8 mouse cellular contexts compared by ENCODE assay signal in genomic region chr2:84677270-84677967, GRCm38 (mm10). TPM values are rescaled to one million over a fixed set of nuclear protein-coding genes. Genes with fewer than 3 reads are reported as not detected.
A peak's percentile ranks its signal among the peaks of the same experiment; 100 is the strongest.
DNase-seq lines count a peak whose midpoint lies in the region; ATAC-seq and TF ChIP-seq lines count a peak whose summit lies in the region.

No protein-coding gene starts in this region.

- ATAC-seq in erythroblast, adult 5-6 weeks (replicated peaks; ENCODE audit: low FRiP score, poor library complexity, severe bottlenecking), result peak; percentile 46
- peak; percentile 56 for ATAC-seq in limb, embryonic 13.5 days (ENCODE audit: low FRiP score, low read depth)
- peak; percentile 78 for ATAC-seq in neural tube, embryonic 15.5 days (ENCODE audit: low FRiP score)

- peak overlapping the region; percentile 90 for H3K27ac ChIP-seq in heart, embryonic 10.5 days
- H3K27ac ChIP-seq in ES-Bruce4 (ENCODE audit: insufficient read depth, low read length), result peak overlapping the region; percentile 51; the same call in 1 of the 2 replicates
- no peak overlapping the region for H3K27ac ChIP-seq in limb, embryonic 13.5 days
- peak overlapping the region; percentile 87 for H3K27ac ChIP-seq in neural tube, embryonic 15.5 days (replicated peaks)

- TF ChIP-seq EP300 in ES-Bruce4 (IDR thresholded peaks at IDR 0.05; ENCODE audit: insufficient read depth, low read depth, low read length), result no peak

- peak overlapping the region; percentile 66 for H3K4me2 ChIP-seq in limb, embryonic 13.5 days (replicated peaks)
- H3K4me2 ChIP-seq in neural tube, embryonic 15.5 days, result peak overlapping the region; percentile 69

- peaks cover 43% of the 10 kb centered on the region for H3K36me3 ChIP-seq in heart, embryonic 10.5 days
- peaks cover 45% of the 10 kb centered on the region for H3K36me3 ChIP-seq in ES-Bruce4 (ENCODE audit: control insufficient read depth, insufficient read depth, low read length, poor library complexity, severe bottlenecking)
- H3K36me3 ChIP-seq in limb, embryonic 13.5 days, result peaks cover 38% of the 10 kb centered on the region
- peaks cover 41% of the 10 kb centered on the region for H3K36me3 ChIP-seq in neural tube, embryonic 15.5 days

- no peak for TF ChIP-seq POLR2A in ES-Bruce4 (IDR thresholded peaks at IDR 0.05; ENCODE audit: insufficient read depth, low read length)

- H3K9ac ChIP-seq in ES-Bruce4 (ENCODE audit: low read depth, poor library complexity, severe bottlenecking), result peak overlapping the region; percentile 79
- peak overlapping the region; percentile 59 for H3K9ac ChIP-seq in limb, embryonic 13.5 days
- H3K9ac ChIP-seq in neural tube, embryonic 15.5 days (replicated peaks), result peak overlapping the region; percentile 72

- 9% methylated on average over 22 of the region's 22 CpGs for WGBS in heart, embryonic 10.5 days
- 11% methylated on average over 22 of the region's 22 CpGs for WGBS in limb, embryonic 13.5 days
- WGBS in neural tube, embryonic 15.5 days, result 9% methylated on average over 22 of the region's 22 CpGs

- peak; percentile 86 for DNase-seq in heart, embryonic 10.5 days (ENCODE audit: low spot score)
- DNase-seq in heart, adult 8-10 months (ENCODE audit: low spot score), result no peak
- no peak for DNase-seq in gastrocnemius, postnatal 10 days
- DNase-seq in layer of hippocampus, postnatal 25 days (ENCODE audit: extremely low spot score in 1 of 2, low spot score in 1 of 2), result no peak

- peak overlapping the region; percentile 90 for H3K4me3 ChIP-seq in heart, embryonic 10.5 days
- H3K4me3 ChIP-seq in ES-Bruce4 (ENCODE audit: low read depth, low read length), result peak overlapping the region; percentile 94
- peak overlapping the region; percentile 97 for H3K4me3 ChIP-seq in limb, embryonic 13.5 days
- H3K4me3 ChIP-seq in neural tube, embryonic 15.5 days (replicated peaks), result peak overlapping the region; percentile 77

- no peaks in the 10 kb centered on the region for H3K9me3 ChIP-seq in heart, embryonic 10.5 days
- H3K9me3 ChIP-seq in ES-Bruce4 (replicated peaks; ENCODE audit: control insufficient read depth, insufficient read depth, low read length, poor library complexity, severe bottlenecking), result no peaks in the 10 kb centered on the region
- H3K9me3 ChIP-seq in limb, embryonic 13.5 days, result no peaks in the 10 kb centered on the region
- no peaks in the 10 kb centered on the region for H3K9me3 ChIP-seq in neural tube, embryonic 15.5 days (replicated peaks)

- H3K27me3 ChIP-seq in heart, embryonic 10.5 days (ENCODE audit: insufficient read depth, poor library complexity, severe bottlenecking), result no peaks in the 10 kb centered on the region
- H3K27me3 ChIP-seq in ES-Bruce4 (ENCODE audit: control insufficient read depth, insufficient read depth, low read length, poor library complexity, severe bottlenecking), result no peaks in the 10 kb centered on the region
- H3K27me3 ChIP-seq in limb, embryonic 13.5 days, result no peaks in the 10 kb centered on the region
- no peaks in the 10 kb centered on the region for H3K27me3 ChIP-seq in neural tube, embryonic 15.5 days (replicated peaks)

- peaks cover 20% of the 10 kb centered on the region; the same call in 1 of the 2 replicates for H3K4me1 ChIP-seq in heart, embryonic 10.5 days
- H3K4me1 ChIP-seq in ES-Bruce4 (ENCODE audit: control insufficient read depth, insufficient read depth, low read length), result no peaks in the 10 kb centered on the region
- H3K4me1 ChIP-seq in limb, embryonic 13.5 days, result peaks cover 17% of the 10 kb centered on the region
- peaks cover 31% of the 10 kb centered on the region for H3K4me1 ChIP-seq in neural tube, embryonic 15.5 days

- peak; percentile 35 for TF ChIP-seq CTCF in ES-Bruce4 (IDR thresholded peaks at IDR 0.05; ENCODE audit: low read depth, low read length)

RNA-seq across cellular contexts. Expression of gene Gm28635, which starts 0.4 kb away (rescaled TPM):
- not detected in 2 replicates for polyA plus RNA-seq in heart, embryonic 10.5 days (2016; fragmentation: Nextera tagmentation; extraction: Ambion mirVana)
- 1 to 10 TPM; 2.7 to 9.6 (median 4.9) TPM for total RNA-seq in heart, adult 8-10 months (2022)
- polyA plus RNA-seq in ES-Bruce4 (2011; ENCODE audit: insufficient read depth, insufficient read length, low read depth, missing spikeins), result not detected in 2 replicates
- not detected in 2 replicates for total RNA-seq in erythroblast, adult 5-6 weeks (2015; ENCODE audit: low replicate concordance)
- 1.8 TPM in 1 of 2 replicates, not detected in the other for total RNA-seq in erythroblast, adult 5-6 weeks (2017; ENCODE audit: low replicate concordance)
- not detected in 2 replicates for polyA plus RNA-seq in limb, embryonic 13.5 days (2015; fragmentation: Nextera tagmentation; extraction: Ambion mirVana)
- not detected in 2 replicates for polyA plus RNA-seq in neural tube, embryonic 15.5 days (2015; fragmentation: Nextera tagmentation; extraction: Ambion mirVana)
- not detected for total RNA-seq in gastrocnemius, postnatal 10 days (2021)
- 1 to 10 TPM in 1 of 2 experiments, not detected in 1; 1.1 TPM for total RNA-seq in layer of hippocampus, postnatal 25 days (2021)

RNA-seq across cellular contexts. Expression of gene Med19, which starts 0.8 kb away (rescaled TPM):
- 30.8 and 39.9 TPM in 2 replicates for polyA plus RNA-seq in heart, embryonic 10.5 days (2016; fragmentation: Nextera tagmentation; extraction: Ambion mirVana)
- total RNA-seq in heart, adult 8-10 months (2022), result 10 to 100 TPM; 11.5 to 13.4 (median 12.8) TPM
- polyA plus RNA-seq in ES-Bruce4 (2011; ENCODE audit: insufficient read depth, insufficient read length, low read depth, missing spikeins), result 66.1 and 66.6 TPM in 2 replicates
- total RNA-seq in erythroblast, adult 5-6 weeks (2015; ENCODE audit: low replicate concordance), result 14.0 and 24.7 TPM in 2 replicates
- 12.0 and 18.8 TPM in 2 replicates for total RNA-seq in erythroblast, adult 5-6 weeks (2017; ENCODE audit: low replicate concordance)
- 32.2 and 34.5 TPM in 2 replicates for polyA plus RNA-seq in limb, embryonic 13.5 days (2015; fragmentation: Nextera tagmentation; extraction: Ambion mirVana)
- 52.7 and 53.0 TPM in 2 replicates for polyA plus RNA-seq in neural tube, embryonic 15.5 days (2015; fragmentation: Nextera tagmentation; extraction: Ambion mirVana)
- total RNA-seq in gastrocnemius, postnatal 10 days (2021), result 10 to 100 TPM; 11.0 to 13.6 TPM
- total RNA-seq in layer of hippocampus, postnatal 25 days (2021), result 10 to 100 TPM; 31.3 to 33.3 TPM

RNA-seq across cellular contexts. Expression of gene Tmx2, which starts 1.5 kb away (rescaled TPM):
- polyA plus RNA-seq in heart, embryonic 10.5 days (2016; fragmentation: Nextera tagmentation; extraction: Ambion mirVana), result 172 and 182 TPM in 2 replicates
- total RNA-seq in heart, adult 8-10 months (2022), result 100 to 1,000 TPM in 3 of 4 experiments, 10 to 100 TPM in 1; 95.0 to 143 (median 120) TPM
- 63.5 and 69.6 TPM in 2 replicates for polyA plus RNA-seq in ES-Bruce4 (2011; ENCODE audit: insufficient read depth, insufficient read length, low read depth, missing spikeins)
- total RNA-seq in erythroblast, adult 5-6 weeks (2015; ENCODE audit: low replicate concordance), result 17.8 and 29.0 TPM in 2 replicates
- total RNA-seq in erythroblast, adult 5-6 weeks (2017; ENCODE audit: low replicate concordance), result 18.9 and 19.5 TPM in 2 replicates
- 111 and 113 TPM in 2 replicates for polyA plus RNA-seq in limb, embryonic 13.5 days (2015; fragmentation: Nextera tagmentation; extraction: Ambion mirVana)
- polyA plus RNA-seq in neural tube, embryonic 15.5 days (2015; fragmentation: Nextera tagmentation; extraction: Ambion mirVana), result 298 and 334 TPM in 2 replicates
- 10 to 100 TPM; 50.4 to 50.7 TPM for total RNA-seq in gastrocnemius, postnatal 10 days (2021)
- total RNA-seq in layer of hippocampus, postnatal 25 days (2021), result 100 to 1,000 TPM; 217 to 249 TPM

RNA-seq across cellular contexts. Expression of gene Selenoh, which starts 6.8 kb away (rescaled TPM):
- 347 and 370 TPM in 2 replicates for polyA plus RNA-seq in heart, embryonic 10.5 days (2016; fragmentation: Nextera tagmentation; extraction: Ambion mirVana)
- 10 to 100 TPM; 24.0 to 25.9 (median 24.0) TPM for total RNA-seq in heart, adult 8-10 months (2022)
- polyA plus RNA-seq in ES-Bruce4 (2011; ENCODE audit: insufficient read depth, insufficient read length, low read depth, missing spikeins), result 194 and 215 TPM in 2 replicates
- total RNA-seq in erythroblast, adult 5-6 weeks (2015; ENCODE audit: low replicate concordance), result 42.3 and 58.3 TPM in 2 replicates
- total RNA-seq in erythroblast, adult 5-6 weeks (2017; ENCODE audit: low replicate concordance), result 23.3 and 23.4 TPM in 2 replicates
- polyA plus RNA-seq in limb, embryonic 13.5 days (2015; fragmentation: Nextera tagmentation; extraction: Ambion mirVana), result 310 and 320 TPM in 2 replicates
- 189 and 204 TPM in 2 replicates for polyA plus RNA-seq in neural tube, embryonic 15.5 days (2015; fragmentation: Nextera tagmentation; extraction: Ambion mirVana)
- 10 to 100 TPM; 25.4 to 26.7 TPM for total RNA-seq in gastrocnemius, postnatal 10 days (2021)
- total RNA-seq in layer of hippocampus, postnatal 25 days (2021), result 10 to 100 TPM; 30.3 to 31.5 TPM

RNA-seq across cellular contexts. Expression of gene Btbd18, which starts 18.5 kb away (rescaled TPM):
- 0.21 and 0.29 TPM in 2 replicates for polyA plus RNA-seq in heart, embryonic 10.5 days (2016; fragmentation: Nextera tagmentation; extraction: Ambion mirVana)
- not detected for total RNA-seq in heart, adult 8-10 months (2022)
- 1.2 and 2.2 TPM in 2 replicates for polyA plus RNA-seq in ES-Bruce4 (2011; ENCODE audit: insufficient read depth, insufficient read length, low read depth, missing spikeins)
- total RNA-seq in erythroblast, adult 5-6 weeks (2015; ENCODE audit: low replicate concordance), result not detected in 2 replicates
- total RNA-seq in erythroblast, adult 5-6 weeks (2017; ENCODE audit: low replicate concordance), result not detected in 2 replicates
- polyA plus RNA-seq in limb, embryonic 13.5 days (2015; fragmentation: Nextera tagmentation; extraction: Ambion mirVana), result 0.22 and 0.45 TPM in 2 replicates
- polyA plus RNA-seq in neural tube, embryonic 15.5 days (2015; fragmentation: Nextera tagmentation; extraction: Ambion mirVana), result 0.28 and 0.36 TPM in 2 replicates
- total RNA-seq in gastrocnemius, postnatal 10 days (2021), result under 1 TPM in 1 of 2 experiments, not detected in 1; 0.09 TPM
- total RNA-seq in layer of hippocampus, postnatal 25 days (2021), result not detected
